Mouse (Mus musculus) thymus, postnatal 0 days (tissue): ENCODE data around the gene Nudt15. TPM values are rescaled to one million over a fixed set of nuclear protein-coding genes. Genes with fewer than 3 reads are reported as not detected.

Source experiments
- DNase-seq: peaks from one replicate; pipeline ENCODE4 v3.0.0-alpha.2; 2015; ENCODE audit warnings: low spot score
- polyA plus RNA-seq: library from polyadenylated mRNA; unstranded; fragments of >200 nt; fragmentation: Nextera tagmentation; extraction: Ambion mirVana; gene quantifications from 2 replicates; pipeline ENCODE4 v1.2.1, GENCODE M21; 2015

Gene Nudt15
- polyA plus RNA-seq, 1 experiment from 2014 or later: 8.8 TPM

DNA sequence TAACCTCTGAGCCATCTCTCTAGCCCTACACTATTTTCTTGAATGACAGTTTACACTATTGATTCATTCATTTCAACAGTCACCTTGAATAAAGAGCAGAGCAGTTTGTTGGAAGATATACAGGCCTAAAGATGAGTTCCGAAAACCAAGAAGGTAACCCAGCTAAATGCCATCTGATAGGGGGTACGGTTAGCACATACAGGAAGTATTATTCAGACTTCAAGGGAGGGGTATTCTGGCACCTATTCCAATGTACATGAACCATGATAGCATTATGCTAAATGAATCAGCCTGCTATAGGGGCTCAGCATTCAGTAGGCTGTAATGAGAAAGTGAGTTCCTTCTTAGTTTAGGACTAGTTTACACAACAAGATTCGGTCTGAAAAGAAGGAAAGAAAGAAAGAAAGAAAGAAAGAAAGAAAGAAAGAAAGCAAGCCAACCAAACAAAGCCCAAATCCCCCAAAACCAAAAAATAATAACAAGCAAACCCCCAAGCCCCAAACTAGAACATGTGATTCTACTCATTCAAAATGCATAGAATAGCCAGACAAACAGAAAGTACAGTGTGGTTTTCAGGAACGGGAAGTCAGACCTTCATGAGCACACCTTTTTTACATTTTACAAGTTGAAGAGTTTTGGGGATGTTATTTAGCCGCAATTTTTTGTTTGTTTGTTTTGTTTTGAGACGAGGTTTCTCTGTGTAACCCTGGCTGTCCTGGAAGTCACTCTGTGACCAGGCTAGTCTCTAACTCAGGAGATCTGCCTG is 39.2 kb downstream of the Nudt15 start:
- no peak for DNase-seq

DNA sequence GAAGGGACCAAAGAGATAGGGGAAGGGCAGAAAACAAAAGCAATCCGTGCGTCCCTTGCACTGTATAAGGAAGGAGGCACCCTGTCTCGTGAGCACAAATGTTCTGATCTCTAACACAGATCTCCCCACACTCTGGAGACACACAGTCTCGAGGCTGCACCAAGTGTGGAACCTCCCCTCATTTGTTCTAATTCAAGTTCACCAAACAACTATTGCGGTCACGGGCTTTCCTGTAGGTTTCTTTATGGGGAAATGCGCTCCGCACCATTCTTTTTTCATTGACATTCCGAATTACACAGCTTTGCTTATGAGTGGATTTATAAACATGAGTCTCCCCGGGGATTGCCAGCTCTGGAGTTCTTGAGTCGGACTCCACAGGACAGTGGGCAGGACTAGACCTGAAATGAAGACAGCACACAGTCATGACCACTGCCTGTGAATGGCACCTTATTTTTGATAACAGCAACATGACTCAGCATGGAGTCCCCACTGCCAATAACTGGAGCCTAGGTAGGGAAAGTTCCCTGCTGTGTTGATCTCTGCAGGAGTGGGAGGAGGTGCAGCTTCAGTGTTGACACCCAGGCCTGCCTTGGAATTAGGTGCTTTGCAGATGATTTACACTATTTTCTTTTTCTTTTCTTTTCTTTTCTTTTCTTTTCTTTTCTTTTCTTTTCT is 40.2 kb downstream of the Nudt15 start:
- peak; percentile 21 for DNase-seq

DNA sequence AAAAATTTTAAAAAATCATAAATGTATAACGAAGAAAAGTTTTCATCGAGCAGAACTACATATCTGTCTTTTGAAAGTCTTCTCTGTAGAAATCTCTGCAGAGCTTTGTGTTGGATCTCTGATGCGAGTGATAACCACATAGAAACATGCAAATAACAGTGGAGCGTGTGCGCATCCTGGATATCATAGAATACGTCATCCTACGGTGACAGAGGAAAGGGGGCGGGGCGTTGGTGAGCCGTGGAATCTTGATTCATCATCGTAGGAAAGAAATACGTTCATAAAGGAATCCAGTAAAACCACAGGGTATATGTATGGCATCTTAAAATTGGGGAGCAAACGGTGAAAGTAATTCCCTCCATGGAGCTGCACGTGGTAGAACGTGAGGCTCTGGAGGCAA is 40.8 kb downstream of the Nudt15 start:
- DNase-seq: no peak

DNA sequence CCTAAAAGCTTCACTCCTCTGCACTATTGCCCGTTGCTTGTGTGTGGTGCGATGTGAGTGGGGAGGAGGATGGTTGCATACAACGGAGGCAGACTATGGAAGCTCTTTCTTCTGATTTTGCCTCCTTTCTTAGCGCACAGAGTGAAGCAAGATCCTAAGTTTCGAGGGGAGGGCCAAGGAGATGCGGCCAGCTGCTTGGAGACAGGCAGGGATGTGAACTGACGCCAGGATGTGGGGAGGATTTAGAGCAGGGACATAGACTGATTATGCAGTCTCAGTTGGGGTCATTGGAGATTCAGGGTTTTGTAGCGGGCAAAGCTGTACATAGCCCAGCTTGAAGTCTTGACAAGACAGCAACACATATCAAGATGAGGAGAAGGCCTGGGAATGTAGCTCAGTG is 41.8 kb downstream of the Nudt15 start:
- no peak for DNase-seq

DNA sequence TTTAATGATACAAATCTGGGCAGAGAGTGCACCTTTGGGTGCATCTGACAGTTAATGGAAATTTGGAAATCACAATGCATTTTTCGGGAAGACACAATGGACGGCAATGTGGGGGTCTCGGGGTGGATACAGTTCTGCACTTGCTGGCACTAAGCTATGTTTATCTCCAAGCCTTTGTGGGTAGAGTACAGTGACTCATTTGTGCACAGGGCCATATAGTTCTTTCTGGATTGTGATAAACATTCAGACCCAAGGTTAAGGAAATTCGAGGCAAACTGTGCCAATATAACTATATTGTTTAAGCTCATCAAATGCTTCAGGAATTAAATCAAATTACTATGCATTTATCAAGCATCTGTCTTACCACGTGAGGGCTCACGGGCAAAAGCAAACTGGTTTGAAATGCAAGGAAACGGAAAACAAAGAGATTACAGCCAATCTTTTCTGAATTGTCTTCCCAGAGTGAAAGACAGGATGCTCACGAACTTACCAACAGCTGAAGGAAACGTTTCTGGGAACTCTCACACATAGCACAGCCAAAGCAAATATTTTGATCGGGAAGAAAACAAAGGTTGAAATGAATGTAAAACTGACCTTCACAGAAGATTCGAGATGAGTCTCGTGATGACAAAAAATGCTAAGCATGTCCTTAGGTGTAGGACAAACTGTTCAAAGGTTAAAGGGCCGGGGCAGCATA is 44.7 kb downstream of the Nudt15 start:
- DNase-seq: no peak

DNA sequence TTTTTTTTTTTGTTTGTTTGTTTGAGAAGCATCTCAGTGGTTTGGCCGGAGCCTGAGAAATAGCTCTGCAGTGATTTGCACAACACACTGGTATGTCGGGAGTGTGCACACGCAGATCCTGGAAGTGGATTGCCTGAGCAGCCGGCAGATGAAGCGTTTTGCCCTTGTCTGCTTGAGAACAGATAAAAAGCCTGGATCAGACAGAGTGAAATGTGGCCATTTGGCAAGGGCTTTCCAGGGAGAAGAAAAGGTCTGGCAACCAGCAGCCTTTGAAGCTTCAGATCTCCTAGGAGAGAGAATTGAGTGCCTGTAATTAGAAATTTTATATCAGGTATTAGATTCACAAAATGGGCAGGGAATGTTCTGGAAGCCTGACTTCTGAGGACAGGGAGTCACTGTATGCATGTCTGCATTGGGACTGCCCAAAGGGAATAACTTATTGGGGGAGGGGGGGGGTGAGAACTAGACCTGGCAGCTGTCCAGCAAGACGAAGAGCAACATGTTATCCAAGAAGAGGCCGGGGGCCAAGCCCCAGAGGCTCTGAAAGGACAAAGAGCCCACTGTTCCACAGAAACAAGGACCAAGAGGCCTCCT is 45.4 kb downstream of the Nudt15 start:
- no peak for DNase-seq

DNA sequence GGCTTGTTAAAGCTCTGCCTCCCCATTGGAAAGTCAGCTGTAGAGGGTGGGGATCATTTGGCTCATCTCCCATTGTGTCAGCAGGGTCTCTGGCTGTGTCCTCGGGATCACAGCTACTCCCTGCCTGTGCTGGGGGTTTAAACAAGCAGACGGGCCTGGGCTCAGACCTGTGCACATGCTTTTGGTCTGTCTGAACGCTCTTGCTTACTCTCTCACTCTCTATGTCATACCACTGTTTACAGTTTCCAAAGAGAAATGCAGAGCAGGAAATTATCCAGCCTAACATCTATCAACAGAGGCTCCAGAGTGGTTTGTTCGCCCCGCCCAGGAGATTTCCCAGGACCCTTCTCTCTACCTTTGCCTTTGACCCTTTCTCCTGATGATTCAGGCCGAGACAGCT is 46.3 kb downstream of the Nudt15 start:
- DNase-seq: no peak

DNA sequence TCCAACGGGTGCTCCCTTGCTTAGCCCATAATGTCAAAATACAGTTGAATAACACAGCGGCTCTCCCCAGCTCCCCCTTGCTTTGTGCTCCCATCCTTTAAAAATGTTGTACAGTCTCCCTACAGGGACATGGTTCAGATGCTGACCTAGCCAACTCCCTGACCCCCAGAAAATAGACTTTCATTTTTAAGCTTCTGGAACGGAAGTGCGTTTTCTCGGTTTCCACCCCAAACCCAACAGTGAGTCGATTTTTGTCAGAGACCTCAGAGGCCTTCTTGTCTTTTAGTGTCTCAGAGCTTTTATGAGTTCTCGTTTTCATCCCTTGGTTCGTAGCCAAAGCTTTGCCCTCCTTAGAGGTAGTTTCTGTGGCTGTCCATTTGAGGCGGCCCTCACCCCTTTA is 46.8 kb downstream of the Nudt15 start:
- DNase-seq: no peak

DNA sequence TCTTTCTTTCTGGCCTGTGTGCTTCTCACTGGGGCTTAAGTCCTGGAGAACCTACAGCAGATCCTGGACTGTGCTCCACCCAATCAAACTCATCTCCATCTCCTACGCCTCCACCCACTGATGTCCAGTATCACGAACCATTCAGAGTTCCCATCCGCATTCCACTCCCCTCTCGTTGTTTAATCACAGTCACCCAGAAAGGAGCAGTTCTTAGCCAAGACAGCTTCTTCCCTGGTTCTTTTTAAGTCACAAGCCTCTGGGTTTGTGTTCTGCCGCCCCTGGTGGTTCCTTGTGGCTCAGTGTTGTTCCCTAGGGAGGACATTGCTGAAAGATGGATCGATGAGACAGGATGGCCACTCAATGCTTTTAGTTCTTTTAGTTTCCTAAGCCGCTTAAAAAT is 52.3 kb downstream of the Nudt15 start:
- no peak for DNase-seq

DNA sequence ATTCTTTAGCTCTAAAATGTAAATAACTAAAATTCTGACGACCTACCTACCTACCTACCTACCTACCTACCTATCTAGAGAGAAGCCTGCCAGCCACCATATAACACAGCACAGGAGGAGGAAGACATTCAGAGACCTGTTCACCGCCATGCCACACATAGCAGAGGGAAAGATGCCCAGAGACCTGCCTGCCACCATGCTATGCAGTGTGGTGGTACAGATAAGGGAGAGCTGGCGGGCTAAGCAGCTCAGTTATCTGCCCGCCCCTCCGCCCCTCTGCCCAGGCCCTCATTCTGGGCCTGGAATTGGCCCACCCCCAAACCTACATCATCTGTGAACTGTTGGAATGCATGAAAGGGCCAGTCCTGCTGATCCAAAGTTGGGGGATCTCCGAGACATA is 53.9 kb downstream of the Nudt15 start:
- no peak for DNase-seq

DNA sequence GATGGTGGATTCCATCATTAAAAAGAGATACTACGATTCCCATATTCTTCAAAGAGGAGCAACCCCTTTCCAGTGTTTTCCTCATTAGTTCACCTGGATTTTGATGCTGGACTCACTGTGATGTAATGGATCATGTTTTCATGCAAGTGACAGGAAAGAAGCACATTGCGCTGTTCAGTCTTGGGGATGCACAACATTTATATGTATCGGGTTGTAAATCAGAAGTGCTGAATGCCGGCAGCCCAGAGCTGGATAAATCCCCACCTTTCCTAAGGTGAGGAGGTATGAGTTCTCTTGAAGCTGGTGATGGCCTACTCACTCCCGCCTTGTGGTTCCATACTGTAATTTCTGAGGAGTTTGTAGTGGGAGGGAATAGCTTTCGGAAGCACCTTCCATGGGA is 54.7 kb downstream of the Nudt15 start:
- no peak for DNase-seq

DNA sequence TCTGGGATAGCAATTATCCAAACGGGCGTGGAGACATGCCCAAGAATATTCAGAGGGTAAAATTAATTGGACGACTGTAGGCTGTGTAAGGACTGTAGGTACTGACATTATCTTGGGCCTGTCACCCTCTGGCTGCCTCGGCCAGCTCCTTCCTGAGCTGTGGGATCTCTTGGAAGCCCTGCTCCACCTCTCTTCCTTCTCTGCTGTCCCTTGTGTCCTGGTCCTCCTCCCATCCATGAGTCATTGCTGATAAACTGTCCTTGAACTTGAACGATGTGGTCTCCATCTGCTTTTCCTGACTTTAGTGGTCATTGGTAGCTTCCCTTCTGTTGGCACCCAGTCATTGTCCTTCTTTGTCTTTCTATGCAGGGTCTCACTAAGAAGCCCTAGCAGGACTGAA is 61.4 kb downstream of the Nudt15 start:
- no peak for DNase-seq

DNA sequence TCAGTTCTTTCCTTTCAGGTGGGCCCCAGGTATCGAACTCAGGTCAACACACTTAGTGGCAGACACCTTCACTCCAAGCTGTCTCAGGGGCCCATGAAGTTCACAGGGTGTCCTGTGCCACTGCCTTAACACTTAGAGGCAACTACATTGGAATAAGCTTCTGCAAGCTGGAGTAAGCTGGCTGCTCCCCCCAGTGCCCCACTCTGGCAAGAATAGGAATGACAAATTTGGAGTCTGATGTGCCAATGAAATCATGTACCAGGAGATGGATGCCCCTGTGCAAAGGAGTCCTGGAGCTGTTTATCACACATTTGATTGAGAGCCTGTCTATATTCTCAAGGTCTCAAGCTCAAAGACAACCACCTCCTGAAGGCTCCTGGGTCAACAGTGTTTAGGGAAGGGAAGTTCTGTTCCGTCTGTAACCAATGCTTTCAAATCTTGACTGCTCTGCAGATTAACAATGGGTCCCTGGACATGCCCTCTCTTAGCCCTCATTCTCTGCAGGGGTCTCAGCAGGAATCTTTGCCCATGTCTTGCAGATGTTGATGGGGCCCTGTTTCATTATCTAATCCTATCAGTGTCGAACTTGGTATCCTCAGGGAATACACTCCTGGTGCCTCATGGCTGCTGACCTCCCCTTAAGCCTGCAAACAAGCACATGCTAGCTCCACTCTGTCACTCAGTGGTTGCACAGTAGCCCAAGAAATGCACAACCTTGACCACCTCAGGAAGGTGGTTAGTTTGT is 63.5 kb downstream of the Nudt15 start:
- DNase-seq: no peak

DNA sequence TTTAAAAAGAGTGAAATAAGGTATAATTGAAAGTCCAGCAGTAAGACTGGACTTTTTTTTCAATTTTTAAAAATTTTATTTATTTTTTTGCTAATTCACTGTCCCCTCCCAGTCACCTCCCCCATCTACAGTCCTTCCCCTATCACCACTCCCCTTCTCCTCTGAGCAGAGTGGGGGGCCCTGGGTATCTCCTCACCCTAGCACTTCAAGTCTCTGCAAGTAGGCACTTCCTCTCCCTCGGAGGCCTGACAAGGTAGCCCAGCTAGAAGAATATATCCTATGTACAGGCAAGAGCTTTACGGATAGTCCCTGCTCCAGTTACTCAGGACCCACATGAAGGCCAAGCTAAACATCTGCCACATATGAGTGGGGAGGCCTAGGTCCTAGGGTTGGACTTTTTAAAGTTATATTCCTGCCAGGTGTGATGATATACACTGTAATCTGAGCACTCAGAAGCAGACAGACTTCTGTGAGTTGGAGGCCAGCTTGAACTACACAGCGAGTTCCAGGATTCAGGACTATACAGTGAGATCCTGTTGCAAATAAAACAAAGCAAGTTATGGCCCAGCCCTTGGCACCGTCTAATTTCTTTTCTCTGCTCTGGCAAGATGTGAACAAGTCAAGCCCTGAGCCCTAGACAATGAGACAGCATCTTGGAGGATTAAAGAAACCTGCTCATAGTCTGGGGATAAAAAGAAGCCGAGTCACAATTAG is 64.4 kb downstream of the Nudt15 start:
- DNase-seq: no peak

DNA sequence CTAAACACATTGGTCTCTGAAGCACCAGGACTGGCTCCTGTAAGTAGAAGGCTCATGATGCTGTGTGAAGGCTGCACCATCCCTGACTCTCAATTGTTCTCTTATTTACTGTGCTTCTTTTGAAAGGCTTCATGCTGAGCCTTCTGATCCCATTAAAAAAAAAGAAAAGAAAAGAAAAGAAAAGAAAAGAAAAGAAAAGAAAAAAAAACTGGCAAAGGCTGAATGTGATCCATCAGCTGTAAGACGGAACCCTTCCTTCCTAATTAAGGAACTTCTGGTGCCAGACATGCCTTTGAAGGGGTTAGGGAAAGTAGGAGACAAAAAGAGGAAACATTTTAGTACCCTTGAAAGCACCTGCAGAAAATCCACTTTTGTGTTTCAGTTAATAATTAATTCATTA is 68.3 kb downstream of the Nudt15 start:
- DNase-seq: no peak

DNA sequence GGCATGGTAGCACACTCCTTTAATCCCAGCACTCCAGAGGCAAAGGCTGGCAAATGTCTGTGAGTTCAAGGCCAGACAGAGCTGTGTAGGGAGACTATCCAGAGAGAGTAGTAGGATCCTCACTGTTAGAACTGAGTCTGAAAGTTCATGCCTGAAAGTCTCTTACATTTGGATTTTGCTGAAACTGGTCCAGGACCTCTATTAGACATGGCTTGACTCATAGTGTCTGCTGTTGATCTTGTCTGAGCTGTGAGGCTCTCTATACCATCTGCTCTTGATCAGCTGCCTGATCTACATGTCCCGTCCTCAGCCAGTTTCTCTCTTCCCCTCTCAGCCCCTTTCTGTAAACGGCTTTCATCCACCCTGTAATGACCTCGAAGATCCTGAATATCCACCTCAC is 69.7 kb downstream of the Nudt15 start:
- DNase-seq: no peak

DNA sequence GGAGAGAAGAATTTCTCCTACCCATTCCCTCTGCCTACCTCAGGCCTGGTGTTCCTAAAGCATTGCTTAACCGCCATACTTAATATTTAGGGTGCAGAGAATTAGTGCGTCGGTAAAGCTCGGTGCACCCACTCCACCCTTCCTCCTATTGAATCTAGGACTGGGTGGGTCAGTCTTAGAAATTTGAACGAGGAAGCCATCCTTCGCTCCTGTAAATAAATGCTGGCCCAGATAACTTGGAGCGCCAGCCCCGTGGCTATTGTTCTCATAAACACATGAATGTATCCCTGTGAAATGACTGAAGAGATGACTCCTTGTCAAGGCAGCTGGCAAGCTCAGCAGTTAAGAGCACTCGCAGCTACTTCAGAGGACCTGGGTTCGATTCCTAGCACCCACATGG is 71.0 kb downstream of the Nudt15 start:
- DNase-seq: no peak

DNA sequence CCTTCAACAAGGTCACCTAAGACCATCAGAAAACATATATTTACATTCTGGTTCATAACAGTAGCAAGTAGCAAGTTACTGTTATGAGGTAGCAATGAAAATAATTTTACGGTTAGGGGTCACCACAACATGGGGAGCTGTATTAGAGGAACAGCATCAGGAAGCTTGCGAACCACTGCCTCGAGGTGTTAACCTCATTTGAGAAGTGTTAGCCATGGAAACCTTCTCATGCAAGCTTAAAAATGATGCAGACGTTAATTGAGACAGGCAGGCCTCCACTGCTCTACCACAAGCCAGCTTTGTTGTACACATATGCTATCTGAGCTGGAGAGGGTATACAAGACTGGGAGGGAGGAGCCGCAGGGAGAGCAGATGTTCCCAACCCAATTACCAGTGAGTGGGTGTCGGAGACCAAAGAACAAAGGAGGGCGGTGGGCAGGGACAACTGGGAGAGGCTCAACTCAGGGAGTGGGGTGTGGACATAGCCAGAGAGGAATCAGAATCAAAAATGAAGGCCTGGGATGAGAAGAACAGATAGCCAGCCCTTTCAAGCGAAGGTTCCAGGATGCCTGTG is 71.6 kb downstream of the Nudt15 start:
- no peak for DNase-seq

DNA sequence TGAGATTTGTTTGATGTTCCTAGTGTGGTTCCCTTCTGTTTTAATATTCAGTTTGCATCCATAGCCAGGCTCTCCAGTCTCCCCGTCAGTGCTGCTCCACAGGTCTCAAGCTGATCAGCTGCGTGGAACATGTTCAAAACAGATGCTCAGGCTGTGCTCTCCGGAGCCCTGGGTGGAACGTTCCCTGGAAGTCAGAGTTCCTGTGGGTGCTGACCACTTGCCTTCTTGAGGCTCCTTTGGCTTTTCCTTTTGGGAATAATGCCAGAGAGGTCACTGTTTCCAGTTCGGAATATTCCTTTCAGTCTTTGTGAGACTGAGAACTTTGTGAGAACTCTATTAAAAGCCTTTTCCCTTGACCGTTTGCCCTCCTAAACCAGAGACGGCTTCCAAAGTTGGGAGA is 72.5 kb downstream of the Nudt15 start:
- DNase-seq: no peak

DNA sequence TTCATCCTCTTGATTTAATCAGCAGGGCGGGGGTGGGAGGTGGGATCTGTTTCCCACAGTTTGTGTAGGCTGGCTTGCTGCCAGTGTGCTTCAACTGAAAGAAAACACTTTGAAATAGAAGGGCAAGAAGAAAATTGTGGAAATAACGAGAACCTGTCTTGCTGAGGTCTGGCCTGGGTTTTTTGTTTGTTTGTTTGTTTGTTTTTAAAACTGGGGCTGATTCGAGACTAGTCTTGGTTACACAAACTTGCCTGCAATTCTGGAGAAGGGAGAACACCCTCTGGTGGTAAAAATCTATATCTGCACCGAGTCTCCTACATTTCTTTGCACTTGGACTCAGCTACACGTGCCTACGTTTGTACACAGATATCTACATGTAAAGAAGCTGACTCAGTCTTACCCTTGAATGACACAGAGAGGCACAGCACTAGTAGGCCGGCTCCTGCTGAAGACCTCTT is 73.4 kb downstream of the Nudt15 start:
- peak; percentile 73 for DNase-seq
